Mouse (Mus musculus) embryonic facial prominence, embryonic 11.5 days (tissue): ENCODE data around the gene Sh3gl3. TPM values are rescaled to one million over a fixed set of nuclear protein-coding genes. Genes with fewer than 3 reads are reported as not detected.

Experiments
- ATAC-seq: fragments of 200-750 bp; cut with Nextera tagmentation; replicated peaks from 2 replicates; pipeline ENCODE4 v1.8.0; 2017; ENCODE audit warnings: low read depth; ENCODE audit not compliant: insufficient number of reproducible peaks, low FRiP score, low TSS enrichment
- DNase-seq: peaks from one replicate; pipeline ENCODE4 v3.0.0-alpha.2; 2015; ENCODE audit warnings: low spot score
- H3K27ac ChIP-seq: fragments of 300-500 bp; sonication (generic); replicated peaks from 2 replicates; pipeline ENCODE4 v1.5.1; 2014; ENCODE audit warnings: mild to moderate bottlenecking, low read depth, low read length, control low read depth
- H3K27me3 ChIP-seq: fragments of 300-500 bp; sonication (generic); 2 replicates; pipeline ENCODE4 v1.6.1; 2014; ENCODE audit warnings: mild to moderate bottlenecking, low read length, moderate library complexity, mixed read lengths; ENCODE audit not compliant: control insufficient read depth, insufficient read depth
- H3K36me3 ChIP-seq: fragments of 300-500 bp; sonication (generic); replicated peaks from 2 replicates; pipeline ENCODE4 v1.6.1; 2014; ENCODE audit warnings: low read depth, mild to moderate bottlenecking, low read length, moderate library complexity, mixed read lengths; ENCODE audit not compliant: control insufficient read depth, insufficient read depth
- H3K4me1 ChIP-seq: fragments of 300-500 bp; sonication (generic); 2 replicates; pipeline ENCODE4 v1.6.1; 2014; ENCODE audit warnings: low read length, mixed read lengths; ENCODE audit not compliant: control insufficient read depth, insufficient read depth
- H3K4me2 ChIP-seq: fragments of 300-500 bp; sonication (generic); 2 replicates; pipeline ENCODE4 v1.6.1; 2014; ENCODE audit warnings: low read depth, mild to moderate bottlenecking, control low read depth, low read length, moderate library complexity
- H3K4me3 ChIP-seq: fragments of 300-500 bp; sonication (generic); 2 replicates; pipeline ENCODE4 v1.5.1; 2014; ENCODE audit warnings: low read depth, low read length, control low read depth
- H3K9ac ChIP-seq: fragments of 300-500 bp; sonication (generic); replicated peaks from 2 replicates; pipeline ENCODE4 v1.6.1; 2014; ENCODE audit warnings: mild to moderate bottlenecking, control low read depth, low read length
- H3K9me3 ChIP-seq: fragments of 300-500 bp; sonication (generic); replicated peaks from 2 replicates; pipeline ENCODE4 v1.6.1; 2016; ENCODE audit warnings: mild to moderate bottlenecking, low read length, inconsistent platforms, mixed read lengths; ENCODE audit not compliant: control insufficient read depth
- WGBS: fragments of 180-500 bp; shearing (Covaris S2); extraction: QIAGEN DNeasy Blood & Tissue Kit; methylation state at CpG from one replicate; pipeline ENCODE4 v1.1.7; 2014; 5-methylcytosine and 5-hydroxymethylcytosine counted together
- polyA plus RNA-seq: library from polyadenylated mRNA; unstranded; fragments of >200 nt; fragmentation: Nextera tagmentation; extraction: Ambion mirVana; gene quantifications from 2 replicates; pipeline ENCODE4 v1.2.1, GENCODE M21; 2014

Gene Sh3gl3
- polyA plus RNA-seq, 1 experiment from 2014 or later = 42.6 TPM

DNA sequence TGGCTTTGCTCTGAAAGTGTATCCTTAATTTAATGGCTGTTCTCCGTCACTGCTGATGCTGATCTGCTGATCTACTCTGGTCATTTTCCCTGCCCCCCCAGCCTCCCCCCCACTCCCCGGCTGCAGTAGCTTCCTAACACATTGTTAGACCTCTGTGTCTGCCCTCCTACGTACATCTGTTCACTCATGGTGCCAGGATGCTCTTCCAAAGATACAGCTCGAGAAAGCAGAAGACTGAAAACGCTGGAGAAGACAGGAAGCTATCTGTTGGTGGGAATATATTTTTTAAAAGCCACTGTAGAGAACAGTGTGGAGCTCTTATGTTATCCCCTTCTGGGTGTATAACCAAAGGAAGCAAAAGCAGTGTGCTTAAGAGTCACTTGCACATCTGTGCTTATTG lies 7.3 kb downstream of the Sh3gl3 start:
- Histone ChIP-seq H3K9me3 (no peaks in the 10 kb centered on the region), H3K27me3 (no peaks in the 10 kb centered on the region), H3K4me2 (no peak overlapping the region), H3K27ac (no peak overlapping the region), H3K9ac (no peak overlapping the region), H3K4me1 (no peaks in the 10 kb centered on the region), H3K4me3 (no peak overlapping the region), H3K36me3 (no peaks in the 10 kb centered on the region)
- DNase-seq (no peak), ATAC-seq (no peak)
- WGBS = 84% methylated on average over 5 of the region's 5 CpGs

DNA sequence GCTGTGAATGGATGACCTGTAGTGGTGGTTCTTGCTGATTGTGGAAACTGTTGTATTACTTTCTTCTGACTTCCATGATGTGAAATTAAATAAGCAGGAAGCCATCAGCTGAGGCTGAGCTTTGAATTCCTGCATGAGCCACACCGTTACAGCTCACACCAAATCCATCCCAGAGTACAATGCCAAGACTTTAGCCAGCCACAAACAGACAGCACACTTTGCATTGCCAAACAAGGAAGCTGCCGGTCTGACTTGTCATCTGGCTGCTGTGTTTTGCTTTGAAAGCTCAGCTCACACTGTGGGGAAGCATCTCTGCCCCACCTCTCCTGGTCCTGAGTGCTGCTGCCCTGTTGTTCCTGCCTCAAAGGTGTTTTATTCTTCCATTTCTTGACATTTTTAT lies 9.1 kb downstream of the Sh3gl3 start:
- Histone ChIP-seq H3K36me3 (no peaks in the 10 kb centered on the region), H3K4me2 (no peak overlapping the region), H3K4me1 (no peaks in the 10 kb centered on the region), H3K27ac (no peak overlapping the region), H3K4me3 (no peak overlapping the region), H3K9me3 (no peaks in the 10 kb centered on the region), H3K9ac (no peak overlapping the region), H3K27me3 (no peaks in the 10 kb centered on the region)
- WGBS = 35% methylated on average over 2 of the region's 2 CpGs
- no peak for DNase-seq
- ATAC-seq = no peak

DNA sequence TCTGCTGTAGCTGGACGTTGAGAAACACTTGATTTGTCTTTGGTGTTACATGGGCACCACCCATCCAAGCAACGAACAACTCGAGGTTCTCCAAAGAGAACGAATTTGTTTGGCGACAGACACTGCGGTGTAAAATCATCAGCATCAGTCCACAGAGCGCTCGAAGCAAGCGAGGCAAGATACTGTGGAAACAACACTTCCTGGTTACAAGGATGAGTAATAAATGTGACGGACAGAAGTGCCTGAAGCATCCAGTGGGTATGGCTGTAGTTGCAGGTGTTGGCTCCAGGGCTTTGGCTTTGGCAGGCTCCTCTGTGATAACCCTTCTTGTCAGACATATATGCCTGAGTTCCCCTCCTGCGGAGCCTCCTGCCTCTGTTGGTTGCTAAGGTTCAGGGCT lies 18.0 kb downstream of the Sh3gl3 start:
- ATAC-seq (no peak), DNase-seq (no peak)
- no peak overlapping the region for H3K4me2 ChIP-seq
- no peak overlapping the region for H3K27ac ChIP-seq
- WGBS = 88% methylated on average over 11 of the region's 11 CpGs
- H3K4me3 ChIP-seq = no peak overlapping the region
- H3K9ac ChIP-seq = no peak overlapping the region
- no peaks in the 10 kb centered on the region for H3K27me3 ChIP-seq
- no peaks in the 10 kb centered on the region for H3K4me1 ChIP-seq
- no peaks in the 10 kb centered on the region for H3K36me3 ChIP-seq
- H3K9me3 ChIP-seq = no peaks in the 10 kb centered on the region

DNA sequence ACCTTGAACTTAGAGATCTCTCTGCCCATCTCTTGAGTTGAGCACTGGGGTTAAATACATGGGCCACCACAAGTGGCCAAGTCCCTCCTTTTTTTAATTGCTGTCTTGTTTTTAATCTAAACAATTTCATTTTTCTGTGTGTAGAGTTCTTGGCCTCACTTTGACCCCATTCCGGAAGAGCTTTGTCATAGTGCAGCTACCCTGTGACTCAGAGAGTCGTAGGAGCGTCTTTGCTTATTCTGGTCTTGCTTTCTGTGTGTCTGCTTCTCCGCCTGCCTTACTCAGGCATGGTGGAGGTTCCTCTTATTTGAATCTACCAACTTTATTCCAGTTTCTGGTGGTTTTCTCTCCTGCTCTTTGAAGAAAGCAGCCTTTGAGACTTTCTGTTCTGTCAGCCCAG lies 18.9 kb downstream of the Sh3gl3 start:
- H3K27ac ChIP-seq = no peak overlapping the region
- no peaks in the 10 kb centered on the region for H3K9me3 ChIP-seq
- H3K27me3 ChIP-seq = no peaks in the 10 kb centered on the region
- H3K4me1 ChIP-seq = no peaks in the 10 kb centered on the region
- H3K4me2 ChIP-seq = no peak overlapping the region
- no peaks in the 10 kb centered on the region for H3K36me3 ChIP-seq
- H3K9ac ChIP-seq = no peak overlapping the region
- no peak for ATAC-seq
- H3K4me3 ChIP-seq = no peak overlapping the region
- DNase-seq = no peak
- WGBS = 87% methylated on average over 4 of the region's 4 CpGs

DNA sequence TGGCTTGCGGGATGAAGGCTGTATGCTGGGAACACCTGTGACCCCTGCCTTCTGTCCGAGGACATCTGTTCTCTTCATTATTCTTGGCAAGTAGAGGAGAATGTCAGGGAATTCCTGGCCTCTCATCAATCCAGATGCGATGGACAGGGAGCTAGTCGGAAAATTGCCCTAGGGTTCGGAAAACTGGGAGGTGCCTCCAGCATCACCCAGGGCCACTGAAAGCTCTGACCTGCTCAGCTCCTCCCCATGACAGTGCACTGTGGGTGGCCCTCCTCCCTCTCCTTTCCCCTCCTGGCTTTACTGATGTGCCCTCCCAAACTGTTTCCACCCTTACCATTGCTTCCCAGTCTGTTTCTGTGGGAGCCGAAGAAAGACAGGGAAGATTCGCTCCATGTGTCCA lies 29.5 kb downstream of the Sh3gl3 start:
- H3K4me1 ChIP-seq = no peaks in the 10 kb centered on the region; the same call in 1 of the 2 replicates
- 53% methylated on average over 7 of the region's 7 CpGs for WGBS
- H3K27me3 ChIP-seq = no peaks in the 10 kb centered on the region
- H3K4me2 ChIP-seq = no peak overlapping the region
- ATAC-seq = no peak
- no peak overlapping the region for H3K9ac ChIP-seq
- no peaks in the 10 kb centered on the region for H3K36me3 ChIP-seq
- H3K4me3 ChIP-seq = no peak overlapping the region
- no peak overlapping the region for H3K27ac ChIP-seq
- DNase-seq = no peak
- H3K9me3 ChIP-seq = no peaks in the 10 kb centered on the region

DNA sequence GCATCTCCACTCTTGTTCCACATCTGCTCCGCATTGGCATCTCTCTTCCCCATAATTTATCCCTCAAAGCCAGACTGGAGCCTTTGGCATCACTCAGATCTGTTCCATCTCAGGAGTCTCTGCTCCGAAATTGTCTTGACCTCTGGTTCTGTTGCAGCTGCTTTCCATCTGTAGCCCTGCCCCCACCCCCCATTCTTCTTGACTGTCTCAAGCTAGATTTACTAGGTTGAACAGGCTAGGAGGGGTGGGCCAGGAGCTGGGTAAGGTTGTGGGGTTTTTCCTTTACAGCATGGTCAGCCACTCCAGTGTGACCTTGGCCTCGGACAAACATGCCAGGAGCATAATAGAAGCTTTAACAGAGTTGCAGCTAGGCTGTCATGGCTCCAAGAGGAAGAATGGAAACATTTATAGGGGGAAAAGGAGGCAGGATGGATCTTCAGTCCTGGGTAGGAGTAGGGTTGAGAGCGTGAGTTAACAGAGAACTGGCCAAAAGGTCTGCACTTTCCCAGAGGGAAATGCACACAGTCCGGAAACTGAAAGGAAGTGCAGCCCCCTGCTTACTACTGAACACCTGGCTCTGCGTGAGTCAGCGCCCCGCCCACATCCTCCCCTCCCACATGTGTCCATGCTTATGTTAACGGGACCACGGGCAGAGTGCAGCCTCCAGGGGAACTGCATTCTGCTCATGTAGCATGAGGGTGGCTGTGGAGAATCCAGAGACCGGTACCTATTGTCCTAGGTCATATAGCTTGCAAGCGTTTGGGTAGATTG lies 30.6 kb downstream of the Sh3gl3 start:
- H3K4me2 ChIP-seq = no peak overlapping the region

DNA sequence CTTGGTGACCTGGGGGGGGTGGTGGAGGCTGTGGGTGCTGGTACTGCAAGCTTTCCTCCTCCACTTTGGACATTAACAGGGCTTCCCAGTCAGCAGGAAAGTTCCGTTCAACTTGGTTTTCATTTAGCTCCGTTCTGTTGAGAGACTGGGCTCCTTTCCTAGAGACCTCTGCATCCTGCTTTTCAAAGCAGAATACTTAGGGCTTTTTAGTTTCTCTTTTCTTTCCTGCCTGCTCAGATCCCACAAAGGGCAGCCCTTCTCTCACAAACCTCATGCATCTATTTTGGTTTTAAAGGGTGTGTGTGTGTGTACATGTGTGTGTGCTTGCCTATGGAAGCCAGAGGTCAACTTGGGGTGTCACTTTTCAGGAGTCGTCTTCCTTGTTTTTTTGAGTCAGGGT lies 31.3 kb downstream of the Sh3gl3 start:
- Histone ChIP-seq H3K9ac (no peak overlapping the region), H3K4me1 (no peaks in the 10 kb centered on the region; the same call in 1 of the 2 replicates), H3K27ac (no peak overlapping the region), H3K27me3 (no peaks in the 10 kb centered on the region), H3K4me2 (no peak overlapping the region), H3K9me3 (no peaks in the 10 kb centered on the region), H3K4me3 (no peak overlapping the region), H3K36me3 (no peaks in the 10 kb centered on the region)
- WGBS = 84% methylated on average over 3 of the region's 3 CpGs
- ATAC-seq (no peak), DNase-seq (no peak)

More for the DNA sequence above, 30.6 kb downstream of the Sh3gl3 start:
- H3K4me1 ChIP-seq = no peaks in the 10 kb centered on the region; the same call in 1 of the 2 replicates
- DNase-seq (peak; percentile 73), ATAC-seq (peak; percentile 62; the same call in 1 of the 2 replicates)
- H3K9me3 ChIP-seq = no peaks in the 10 kb centered on the region
- WGBS = 32% methylated on average over 12 of the region's 12 CpGs
- no peak overlapping the region for H3K9ac ChIP-seq
- H3K27me3 ChIP-seq = no peaks in the 10 kb centered on the region
- no peak overlapping the region for H3K27ac ChIP-seq
- H3K4me3 ChIP-seq = no peak overlapping the region
- H3K36me3 ChIP-seq = no peaks in the 10 kb centered on the region

DNA sequence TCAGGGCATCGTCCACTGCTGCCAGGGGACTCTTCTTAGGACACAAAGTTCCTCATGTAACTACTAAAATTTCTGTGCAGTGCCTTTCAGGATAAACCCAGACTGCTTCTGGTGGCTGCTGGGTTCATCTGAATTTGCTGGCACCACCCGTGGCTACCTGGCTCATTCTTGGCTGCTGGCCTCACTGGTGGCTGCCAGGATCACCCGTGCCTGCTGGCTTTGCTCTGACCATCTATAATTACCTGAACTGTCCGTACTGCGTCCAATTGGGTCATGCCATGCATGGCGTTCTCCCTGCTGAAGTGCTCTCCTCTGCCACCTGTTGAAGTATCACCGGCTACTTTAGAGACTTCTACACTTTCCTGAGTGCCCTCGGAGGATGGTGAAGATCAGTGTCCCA lies 33.1 kb downstream of the Sh3gl3 start:
- H3K27me3 ChIP-seq = no peaks in the 10 kb centered on the region
- DNase-seq (no peak), ATAC-seq (no peak)
- H3K27ac ChIP-seq = no peak overlapping the region
- no peaks in the 10 kb centered on the region for H3K36me3 ChIP-seq
- no peak overlapping the region for H3K4me2 ChIP-seq
- H3K9ac ChIP-seq = no peak overlapping the region
- no peaks in the 10 kb centered on the region for H3K9me3 ChIP-seq
- no peak overlapping the region for H3K4me3 ChIP-seq
- no peaks in the 10 kb centered on the region; the same call in 1 of the 2 replicates for H3K4me1 ChIP-seq
- WGBS = 93% methylated on average over 8 of the region's 8 CpGs
